Comparison of ENCODE assay signal across 8 mouse cellular contexts in the genomic region with DNA sequence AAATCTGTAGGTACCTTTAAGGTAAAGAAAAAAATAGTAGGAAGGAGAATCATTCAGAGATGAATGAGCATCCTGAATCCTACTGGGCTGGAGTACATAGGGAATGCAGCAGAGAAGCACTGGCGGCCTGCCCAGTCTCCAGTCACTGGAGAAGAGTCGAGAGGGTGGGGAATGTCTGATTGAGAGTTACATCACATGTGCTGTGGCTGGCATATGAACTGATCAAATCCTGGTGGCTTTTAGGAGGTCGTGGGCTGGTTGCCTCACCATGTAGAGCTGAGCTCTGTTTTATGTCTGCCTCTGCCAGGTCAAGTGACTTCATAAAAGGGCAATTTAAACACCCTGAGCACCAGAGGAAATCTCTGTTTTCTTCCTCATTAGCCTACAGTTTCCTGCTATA.
DNase-seq lines count a peak whose midpoint lies in the region; ATAC-seq lines count a peak whose summit lies in the region.

No protein-coding gene starts in this region.

- H3K36me3 ChIP-seq in hindbrain, embryonic 16.5 days (ENCODE audit: control insufficient read depth, insufficient read depth, low read length), result no peaks in the 10 kb centered on the region
- H3K36me3 ChIP-seq in hindbrain, embryonic 13.5 days, result no peaks in the 10 kb centered on the region

- DNase-seq in urinary bladder, postnatal 25 days (ENCODE audit: low spot score), result peak; percentile 22
- no peak for DNase-seq in urinary bladder, adult 18-20 months (ENCODE audit: low spot score in 2 of 2)
- peak; percentile 17 to 37 for DNase-seq in gastrocnemius, adult 8-10 months (ENCODE audit: low spot score in 2 of 2)
- DNase-seq in lung, postnatal 10 days, result peak; percentile 61
- no peak for DNase-seq in spleen, postnatal 36 days (ENCODE audit: low spot score in 2 of 2)

- H3K27ac ChIP-seq in hindbrain, embryonic 16.5 days (ENCODE audit: low read depth, low read length), result no peak overlapping the region
- H3K27ac ChIP-seq in hindbrain, embryonic 13.5 days, result no peak overlapping the region

- peak; percentile 71 for ATAC-seq in hindbrain, embryonic 16.5 days
- ATAC-seq in hindbrain, embryonic 13.5 days (ENCODE audit: low FRiP score), result no peak
- ATAC-seq in erythroblast, adult 5-6 weeks (replicated peaks; ENCODE audit: low FRiP score, poor library complexity, severe bottlenecking), result no peak

- H3K4me3 ChIP-seq in hindbrain, embryonic 16.5 days (ENCODE audit: low read length), result no peak overlapping the region
- no peak overlapping the region for H3K4me3 ChIP-seq in hindbrain, embryonic 13.5 days

- no peaks in the 10 kb centered on the region for H3K27me3 ChIP-seq in hindbrain, embryonic 16.5 days (replicated peaks; ENCODE audit: control insufficient read depth, insufficient read depth, low read length)
- H3K27me3 ChIP-seq in hindbrain, embryonic 13.5 days, result no peaks in the 10 kb centered on the region

- 42% methylated on average over 3 of the region's 3 CpGs for WGBS in hindbrain, embryonic 16.5 days
- WGBS in hindbrain, embryonic 13.5 days, result 61% methylated on average over 3 of the region's 3 CpGs

- H3K4me1 ChIP-seq in hindbrain, embryonic 16.5 days (ENCODE audit: control insufficient read depth, insufficient read depth, low read depth, low read length), result no peaks in the 10 kb centered on the region
- peaks cover 5% of the 10 kb centered on the region; the same call in 1 of the 2 replicates for H3K4me1 ChIP-seq in hindbrain, embryonic 13.5 days (replicated peaks)

- H3K4me2 ChIP-seq in hindbrain, embryonic 16.5 days (ENCODE audit: low read length), result no peak overlapping the region
- no peak overlapping the region for H3K4me2 ChIP-seq in hindbrain, embryonic 13.5 days

- H3K9me3 ChIP-seq in hindbrain, embryonic 16.5 days (ENCODE audit: control insufficient read depth, low read length), result no peaks in the 10 kb centered on the region
- H3K9me3 ChIP-seq in hindbrain, embryonic 13.5 days, result no peaks in the 10 kb centered on the region

- no peak overlapping the region for H3K9ac ChIP-seq in hindbrain, embryonic 16.5 days (ENCODE audit: low read depth, low read length)
- H3K9ac ChIP-seq in hindbrain, embryonic 13.5 days, result no peak overlapping the region

Comparison
In these comparisons a context has a peak if more than half of its experiments do, and no peak if none do; other contexts are left out.
1. DNase-seq: peak in urinary bladder, postnatal 25 days (single experiment), gastrocnemius, adult 8-10 months (2 of 2) and lung, postnatal 10 days (single experiment); none in urinary bladder, adult 18-20 months (0 of 2) and spleen, postnatal 36 days (0 of 2).